Mouse (Mus musculus) liver, embryonic 13.5 days (tissue): ENCODE results near the gene Zfhx3. TPM values are rescaled to one million over a fixed set of nuclear protein-coding genes. Genes with fewer than 3 reads are reported as not detected.

ENCODE experiments used
- ATAC-seq: fragments of 200-750 bp; cut with Nextera tagmentation; 2 replicates; pipeline ENCODE4 v1.8.0; 2017; ENCODE audit warnings: low read depth, mild to moderate bottlenecking, moderate number of reproducible peaks, moderate library complexity
- DNase-seq: peaks from one replicate; pipeline ENCODE4 v3.0.0; 2022
- H3K27ac ChIP-seq: fragments of 300-500 bp; sonication (generic); 2 replicates; pipeline ENCODE4 v1.5.1; 2015; ENCODE audit warnings: moderate library complexity, mild to moderate bottlenecking, inconsistent platforms
- H3K27me3 ChIP-seq: fragments of 300-500 bp; sonication (generic); 2 replicates; pipeline ENCODE4 v1.6.1; 2015; ENCODE audit warnings: mild to moderate bottlenecking, inconsistent platforms
- H3K36me3 ChIP-seq: fragments of 300-500 bp; sonication (generic); 2 replicates; pipeline ENCODE4 v1.6.1; 2015; ENCODE audit warnings: mild to moderate bottlenecking, inconsistent platforms
- H3K4me1 ChIP-seq: fragments of 300-500 bp; sonication (generic); replicated peaks from 2 replicates; pipeline ENCODE4 v1.6.1; 2015; ENCODE audit warnings: inconsistent platforms
- H3K4me2 ChIP-seq: fragments of 300-500 bp; sonication (generic); 2 replicates; pipeline ENCODE4 v1.6.1; 2015; ENCODE audit warnings: inconsistent platforms, mild to moderate bottlenecking, moderate library complexity
- H3K4me3 ChIP-seq: fragments of 300-500 bp; sonication (generic); replicated peaks from 2 replicates; pipeline ENCODE4 v1.5.1; 2015; ENCODE audit warnings: mild to moderate bottlenecking, inconsistent platforms
- H3K9ac ChIP-seq: fragments of 300-500 bp; sonication (generic); 2 replicates; pipeline ENCODE4 v1.6.1; 2015; ENCODE audit warnings: mild to moderate bottlenecking, inconsistent platforms
- H3K9me3 ChIP-seq: fragments of 300-500 bp; sonication (generic); replicated peaks from 2 replicates; pipeline ENCODE4 v1.6.1; 2016; ENCODE audit warnings: inconsistent platforms
- WGBS: fragments of 180-500 bp; shearing (Covaris S2); methylation state at CpG from one replicate; pipeline ENCODE4 v1.1.7; 2015; ENCODE audit not compliant: insufficient replicate concordance; 5-methylcytosine and 5-hydroxymethylcytosine counted together
- polyA plus RNA-seq: library from polyadenylated mRNA; unstranded; fragments of >200 nt; fragmentation: Nextera tagmentation; extraction: Ambion mirVana; gene quantifications from 2 replicates; pipeline ENCODE4 v1.2.1, GENCODE M21; 2015

Zfhx3 gene
- polyA plus RNA-seq, 1 experiment from 2014 or later = 1.0 TPM

DNA sequence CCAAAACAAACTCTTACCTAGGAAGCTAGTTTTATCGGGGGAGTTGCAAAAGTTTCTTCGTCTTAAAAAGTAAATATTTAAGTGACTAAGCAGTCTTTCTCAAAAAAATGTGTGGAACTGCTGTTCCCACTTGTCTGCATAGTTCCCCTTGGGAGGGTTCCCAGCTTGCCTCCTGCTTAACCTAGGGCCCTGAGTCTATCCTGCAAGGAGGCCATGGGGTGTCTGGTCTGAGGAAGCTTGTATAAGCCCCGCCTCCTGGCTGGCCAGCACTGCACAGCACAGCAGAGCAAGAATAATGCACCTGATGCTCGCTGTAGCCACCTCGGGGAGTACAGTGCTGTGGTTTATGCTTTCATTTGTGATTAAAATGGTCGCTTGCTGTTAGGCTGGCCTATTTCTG lies 775.6 kb downstream of the Zfhx3 start:
- WGBS = 41% methylated on average over 6 of the region's 6 CpGs
- no peak overlapping the region for H3K9ac ChIP-seq
- peak overlapping the region; percentile 10; the same call in 1 of the 2 replicates for H3K4me2 ChIP-seq
- H3K9me3 ChIP-seq = no peaks in the 10 kb centered on the region
- ATAC-seq (no peak), DNase-seq (no peak)
- peaks cover 66% of the 10 kb centered on the region for H3K27me3 ChIP-seq
- no peak overlapping the region for H3K27ac ChIP-seq
- H3K36me3 ChIP-seq = no peaks in the 10 kb centered on the region
- no peak overlapping the region for H3K4me3 ChIP-seq
- peaks cover 55% of the 10 kb centered on the region for H3K4me1 ChIP-seq

DNA sequence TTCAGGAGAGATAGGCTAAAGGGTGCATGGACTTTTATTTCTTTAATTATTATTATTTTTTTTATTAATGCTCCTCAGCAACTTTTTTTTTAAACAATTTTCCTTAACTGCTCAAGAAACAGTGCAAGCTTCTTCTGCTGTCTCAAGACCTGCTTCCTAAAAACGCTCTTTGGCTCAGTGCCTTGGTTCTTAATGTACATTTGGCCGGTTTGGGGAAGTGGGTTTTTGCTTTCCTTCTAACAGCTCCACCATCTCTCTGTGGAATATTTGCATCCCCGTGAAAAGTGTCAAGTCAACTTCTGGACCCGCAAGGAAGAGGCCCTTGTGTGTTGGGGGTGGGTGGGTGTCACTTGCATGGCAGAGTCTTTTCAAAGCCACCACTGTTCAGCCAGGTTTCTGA lies 778.4 kb downstream of the Zfhx3 start:
- Histone ChIP-seq H3K9me3 (no peaks in the 10 kb centered on the region), H3K36me3 (no peaks in the 10 kb centered on the region), H3K27me3 (peaks cover 38% of the 10 kb centered on the region), H3K27ac (no peak overlapping the region), H3K9ac (no peak overlapping the region), H3K4me3 (no peak overlapping the region), H3K4me1 (peaks cover 61% of the 10 kb centered on the region), H3K4me2 (no peak overlapping the region)
- ATAC-seq = no peak
- 20% methylated on average over 4 of the region's 4 CpGs for WGBS
- DNase-seq = no peak

DNA sequence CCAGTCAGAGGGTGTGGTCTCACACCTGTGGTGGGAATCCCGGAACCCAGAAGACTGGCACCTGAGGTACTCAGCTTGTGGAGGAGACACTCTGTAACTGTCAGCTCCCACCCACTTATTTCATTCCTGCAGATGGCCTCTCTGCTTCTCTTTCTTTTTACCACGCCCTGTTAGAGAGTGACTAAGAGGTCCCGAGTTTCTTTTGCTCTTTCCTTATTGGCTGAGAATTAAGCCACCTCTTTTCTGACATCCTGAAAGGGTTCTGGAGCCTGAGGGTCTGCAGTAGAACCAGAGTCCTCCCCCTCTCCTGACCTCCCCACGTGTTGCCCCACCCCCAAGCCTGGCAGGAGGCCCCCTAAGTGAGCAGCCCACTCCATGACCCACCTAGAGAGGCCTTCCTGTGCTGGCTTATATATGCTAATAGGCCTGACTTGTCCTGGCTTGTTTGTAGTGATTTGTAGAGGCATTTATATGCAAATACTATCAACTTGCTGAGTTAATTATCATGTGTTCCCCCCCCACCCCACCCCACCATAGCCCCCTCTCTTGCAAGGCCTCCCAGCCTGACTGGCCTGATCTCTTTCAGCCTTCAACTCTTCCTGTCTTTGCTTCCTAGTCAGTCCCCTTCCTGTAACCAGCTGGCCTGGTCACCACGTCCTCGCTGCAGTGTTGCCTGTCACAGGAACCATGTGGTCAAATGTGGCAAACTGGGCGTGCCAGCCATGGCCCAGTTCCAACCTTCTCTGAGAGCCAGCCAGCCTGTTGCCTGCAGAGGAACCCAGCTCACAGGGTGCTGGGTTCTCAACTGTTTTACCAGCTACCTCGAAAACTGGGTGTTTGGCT lies 780.4 kb downstream of the Zfhx3 start:
- ATAC-seq = no peak
- no peaks in the 10 kb centered on the region for H3K9me3 ChIP-seq
- WGBS = 25% methylated on average over 8 of the region's 8 CpGs
- no peaks in the 10 kb centered on the region for H3K36me3 ChIP-seq
- no peak for DNase-seq
- H3K27me3 ChIP-seq = peaks cover 20% of the 10 kb centered on the region; the same call in 1 of the 2 replicates
- no peak overlapping the region for H3K27ac ChIP-seq
- H3K9ac ChIP-seq = no peak overlapping the region
- H3K4me2 ChIP-seq = no peak overlapping the region
- no peak overlapping the region for H3K4me3 ChIP-seq
- H3K4me1 ChIP-seq = peaks cover 55% of the 10 kb centered on the region

DNA sequence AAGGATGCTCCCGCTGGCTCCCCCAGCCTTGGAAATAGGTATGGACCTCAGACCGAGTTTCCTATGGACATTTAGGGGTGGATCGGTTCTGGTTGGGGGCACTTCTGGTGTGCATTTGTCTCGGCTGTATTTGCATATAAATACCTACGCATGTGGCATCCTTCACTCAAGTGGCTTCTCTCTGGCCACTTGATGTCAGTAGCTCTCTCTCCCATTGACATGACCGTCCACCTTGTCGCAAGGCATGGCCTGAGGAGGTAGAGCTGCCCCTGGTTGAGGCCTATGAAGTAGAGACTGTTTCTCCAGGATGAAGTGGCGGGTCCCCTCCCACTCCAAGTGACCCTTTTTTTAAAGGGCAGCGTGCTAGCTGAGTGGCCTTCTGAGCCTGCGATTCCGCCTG lies 781.2 kb downstream of the Zfhx3 start:
- Histone ChIP-seq H3K27ac (no peak overlapping the region), H3K4me1 (peaks cover 48% of the 10 kb centered on the region)
- 69% methylated on average over 11 of the region's 11 CpGs for WGBS

DNA sequence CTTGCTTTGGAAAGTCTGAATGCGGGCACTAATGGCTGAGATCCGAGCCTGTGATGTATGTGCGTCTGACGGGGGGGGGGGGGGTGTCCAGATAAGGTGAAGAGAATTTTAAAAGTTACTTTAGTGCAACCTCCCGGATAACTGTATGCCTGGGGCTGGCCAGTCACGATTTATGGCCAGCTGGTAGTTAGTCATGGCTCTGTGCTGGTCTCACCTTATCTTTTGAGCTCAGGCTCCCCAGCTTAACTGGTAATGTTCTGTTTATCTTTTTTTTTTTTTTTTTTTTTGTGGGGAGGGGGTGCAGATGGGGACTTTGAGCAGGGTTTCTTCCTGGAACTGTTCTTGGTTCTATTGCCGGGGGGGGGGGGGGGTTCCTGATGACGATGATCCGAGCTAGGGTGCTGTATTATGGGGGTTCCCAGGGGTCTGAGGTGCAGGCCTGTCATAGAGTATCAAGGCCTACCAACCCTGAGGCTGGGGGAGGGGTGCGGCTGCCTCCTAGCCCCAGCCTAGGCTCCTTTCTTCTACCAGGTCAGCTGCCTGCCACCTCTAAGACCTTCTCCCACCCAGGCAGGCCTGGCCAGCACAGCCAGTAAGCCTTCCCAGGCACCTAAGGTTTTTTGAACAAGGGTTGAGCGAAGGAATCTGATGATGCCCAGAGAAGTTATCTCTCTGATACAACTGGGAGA lies 782.5 kb downstream of the Zfhx3 start:
- ATAC-seq (peak; percentile 78), DNase-seq (peak; percentile 40)
- 10% methylated on average over 10 of the region's 11 CpGs for WGBS
- no peak overlapping the region for H3K9ac ChIP-seq
- 0 out of 2 replicates have a peak, but pooled peaks cover 12% of the 10 kb centered on the region for H3K27me3 ChIP-seq
- no peaks in the 10 kb centered on the region for H3K36me3 ChIP-seq
- H3K4me3 ChIP-seq = no peak overlapping the region
- H3K4me1 ChIP-seq = peaks cover 58% of the 10 kb centered on the region
- H3K9me3 ChIP-seq = no peaks in the 10 kb centered on the region
- 0 out of 2 replicates have a peak overlapping the region, but pooled peaks have one; percentile 43 for H3K27ac ChIP-seq
- peak overlapping the region; percentile 8; the same call in 1 of the 2 replicates for H3K4me2 ChIP-seq

More for the DNA sequence above, 781.2 kb downstream of the Zfhx3 start:
- Histone ChIP-seq H3K27me3 (peaks cover 13% of the 10 kb centered on the region; the same call in 1 of the 2 replicates), H3K36me3 (no peaks in the 10 kb centered on the region), H3K4me3 (no peak overlapping the region), H3K4me2 (no peak overlapping the region), H3K9me3 (no peaks in the 10 kb centered on the region), H3K9ac (no peak overlapping the region)
- no peak for DNase-seq
- ATAC-seq = no peak

DNA sequence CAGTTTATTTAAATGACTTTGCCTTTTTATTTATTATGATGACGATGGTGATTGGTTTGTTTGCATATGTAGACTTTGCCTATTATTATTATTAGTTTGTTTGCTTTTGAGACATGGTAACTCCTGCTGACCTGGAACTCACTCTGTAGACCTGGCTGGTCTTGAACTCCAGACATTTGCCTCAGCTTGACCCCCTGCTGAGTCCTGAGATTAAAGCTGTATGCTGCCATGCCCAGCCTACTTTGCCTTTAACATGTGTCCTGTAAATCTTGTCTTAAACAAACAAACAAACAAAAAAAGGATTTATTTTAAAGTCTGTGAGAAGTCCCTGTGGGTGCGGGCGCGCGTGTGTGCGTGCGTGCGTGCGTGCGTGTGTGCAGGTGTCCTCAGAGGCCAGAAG lies 783.2 kb downstream of the Zfhx3 start:
- WGBS = 87% methylated on average over 10 of the region's 10 CpGs
- DNase-seq (no peak), ATAC-seq (no peak)
- Histone ChIP-seq H3K9me3 (no peaks in the 10 kb centered on the region), H3K4me3 (no peak overlapping the region), H3K27ac (no peak overlapping the region), H3K36me3 (no peaks in the 10 kb centered on the region), H3K27me3 (0 out of 2 replicates have a peak, but pooled peaks cover 7% of the 10 kb centered on the region), H3K4me1 (peaks cover 65% of the 10 kb centered on the region), H3K9ac (no peak overlapping the region), H3K4me2 (no peak overlapping the region)

DNA sequence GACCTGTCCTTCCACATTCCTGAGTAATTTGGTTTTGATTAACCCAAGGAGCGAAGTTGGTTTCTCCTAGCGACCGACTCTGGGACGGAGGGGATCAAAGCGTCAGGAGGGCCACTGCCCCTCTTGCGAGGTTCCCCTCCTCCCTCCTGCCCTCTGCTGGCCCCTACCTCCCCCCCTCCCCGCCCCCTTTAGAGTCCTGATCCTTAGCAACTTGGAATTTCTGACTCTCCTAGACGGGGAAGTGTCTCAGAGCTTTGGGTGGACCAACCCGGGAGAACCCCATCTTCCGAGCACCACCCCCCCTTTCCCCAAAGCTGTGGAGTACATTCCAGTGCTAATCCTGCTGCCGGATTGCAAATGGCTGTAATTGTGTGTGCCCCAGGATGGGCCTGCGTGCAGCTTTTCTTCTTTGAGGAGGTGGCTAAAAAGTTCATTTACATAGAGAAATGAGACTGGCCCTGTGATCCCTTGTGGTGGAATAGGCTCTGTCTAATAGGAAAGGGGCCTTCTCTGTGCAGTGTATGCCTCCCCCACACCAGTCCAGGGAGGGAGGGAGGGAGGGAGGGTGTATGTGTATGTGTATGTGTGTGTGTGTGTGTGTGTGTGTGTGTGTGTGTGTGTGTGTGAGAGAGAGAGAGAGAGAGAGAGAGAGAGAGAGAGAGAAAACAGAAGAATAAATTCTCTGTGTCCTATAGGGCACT lies 784.2 kb downstream of the Zfhx3 start:
- WGBS = 53% methylated on average over 12 of the region's 12 CpGs
- no peak for DNase-seq
- Histone ChIP-seq H3K4me3 (no peak overlapping the region), H3K27ac (no peak overlapping the region), H3K4me1 (peaks cover 74% of the 10 kb centered on the region), H3K9ac (no peak overlapping the region), H3K9me3 (no peaks in the 10 kb centered on the region), H3K27me3 (no peaks in the 10 kb centered on the region), H3K36me3 (no peaks in the 10 kb centered on the region), H3K4me2 (no peak overlapping the region)
- no peak for ATAC-seq

DNA sequence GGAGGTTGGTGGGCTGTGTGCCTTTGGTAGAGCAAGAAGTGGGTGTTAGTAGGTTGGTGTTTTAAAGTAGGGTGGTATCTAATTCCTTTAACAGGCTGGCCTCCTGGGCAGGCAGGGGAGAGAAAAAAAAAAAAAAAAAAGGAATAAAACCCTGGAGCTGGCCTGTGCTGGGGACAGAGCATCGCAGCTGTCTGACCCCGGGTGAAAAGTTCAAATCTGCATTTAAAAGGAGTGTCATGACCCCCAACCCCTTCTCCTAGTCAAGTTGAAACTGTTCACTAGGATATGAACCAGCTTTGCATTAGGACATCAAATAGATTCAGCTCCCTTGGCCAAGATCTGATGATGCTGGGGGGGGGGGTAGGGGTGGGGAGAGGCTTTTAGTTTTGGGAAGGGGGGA lies 786.7 kb downstream of the Zfhx3 start:
- H3K4me1 ChIP-seq = peaks cover 72% of the 10 kb centered on the region
- no peak for DNase-seq
- WGBS = 41% methylated on average over 2 of the region's 2 CpGs

DNA sequence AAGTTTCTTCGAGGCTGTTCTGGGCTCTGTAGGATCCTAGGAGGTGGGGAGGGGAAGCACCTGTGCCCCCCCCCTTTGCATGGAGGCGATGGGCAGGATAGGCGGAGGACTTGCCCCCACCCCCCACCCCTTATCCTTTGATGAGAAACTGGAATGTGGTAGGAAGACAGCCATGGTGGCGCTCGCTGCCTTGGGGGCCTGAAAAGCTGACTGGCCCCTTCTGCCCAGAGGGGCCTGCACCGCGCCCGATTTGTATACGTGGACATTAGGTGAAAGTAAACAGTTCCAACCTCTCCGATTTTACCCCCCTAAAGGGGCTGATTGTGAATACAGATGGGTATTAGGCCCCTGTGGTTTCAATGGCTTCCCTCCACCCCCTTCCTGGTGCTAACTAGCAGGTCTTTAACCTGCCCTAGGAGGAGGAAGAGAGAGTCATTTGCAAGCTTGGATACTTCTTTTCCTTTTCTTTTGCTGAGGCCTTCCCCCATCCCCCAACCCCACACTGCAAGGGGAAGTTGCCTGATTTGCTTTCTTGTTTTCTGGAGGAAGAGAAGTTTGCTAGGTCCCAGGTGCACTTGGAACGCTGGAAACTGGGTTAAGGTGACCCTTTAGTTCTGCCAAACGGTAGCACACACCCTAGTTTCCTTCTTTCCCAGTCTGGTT lies 787.4 kb downstream of the Zfhx3 start:
- Histone ChIP-seq H3K27me3 (no peaks in the 10 kb centered on the region), H3K4me1 (peaks cover 72% of the 10 kb centered on the region), H3K27ac (no peak overlapping the region), H3K9ac (no peak overlapping the region), H3K4me2 (no peak overlapping the region), H3K36me3 (no peaks in the 10 kb centered on the region), H3K4me3 (no peak overlapping the region), H3K9me3 (no peaks in the 10 kb centered on the region)
- ATAC-seq (no peak), DNase-seq (no peak)
- 24% methylated on average over 12 of the region's 12 CpGs for WGBS

More for the DNA sequence above, 786.7 kb downstream of the Zfhx3 start:
- Histone ChIP-seq H3K9ac (no peak overlapping the region), H3K4me3 (no peak overlapping the region), H3K36me3 (no peaks in the 10 kb centered on the region), H3K27ac (no peak overlapping the region), H3K9me3 (no peaks in the 10 kb centered on the region), H3K4me2 (no peak overlapping the region), H3K27me3 (no peaks in the 10 kb centered on the region)
- no peak for ATAC-seq

DNA sequence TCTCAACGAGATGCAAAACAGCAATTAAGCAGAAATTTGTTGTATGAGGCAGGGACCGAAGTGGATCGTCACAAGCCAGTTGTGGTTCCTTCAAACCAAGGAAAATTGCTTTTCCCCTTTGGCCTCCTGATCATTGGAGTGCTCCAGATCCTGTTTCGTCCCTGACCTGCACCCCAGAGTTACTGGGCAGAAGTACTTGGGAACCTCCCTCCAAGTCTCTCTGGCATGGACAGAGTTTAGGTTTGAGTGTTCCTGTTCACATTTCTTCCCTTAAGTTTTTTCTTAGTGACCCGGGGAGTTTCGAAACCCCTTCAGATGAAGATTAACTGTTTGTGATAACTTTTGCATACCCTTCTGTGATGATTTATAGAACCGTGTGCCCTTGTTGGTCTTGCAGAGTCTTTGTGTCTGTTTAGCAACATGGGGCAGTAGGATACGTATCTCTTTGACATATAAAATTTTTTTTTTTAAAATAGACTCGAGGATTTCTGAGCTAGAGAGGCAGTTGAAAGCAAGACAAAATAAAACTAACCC lies 788.5 kb downstream of the Zfhx3 start:
- Histone ChIP-seq H3K4me3 (no peak overlapping the region), H3K9ac (no peak overlapping the region), H3K27me3 (no peaks in the 10 kb centered on the region), H3K9me3 (no peaks in the 10 kb centered on the region), H3K4me1 (peaks cover 67% of the 10 kb centered on the region), H3K36me3 (no peaks in the 10 kb centered on the region), H3K27ac (no peak overlapping the region), H3K4me2 (no peak overlapping the region)
- ATAC-seq = no peak
- 45% methylated on average over 9 of the region's 9 CpGs for WGBS
- no peak for DNase-seq
